Mouse (Mus musculus) layer of hippocampus, adult 9-10 months (tissue): ENCODE data around the gene Lsp1.

Experiments
- DNase-seq: peaks from one replicate; pipeline ENCODE4 v3.0.0; 2022; ENCODE audit warnings: low spot score

Gene Lsp1

DNA sequence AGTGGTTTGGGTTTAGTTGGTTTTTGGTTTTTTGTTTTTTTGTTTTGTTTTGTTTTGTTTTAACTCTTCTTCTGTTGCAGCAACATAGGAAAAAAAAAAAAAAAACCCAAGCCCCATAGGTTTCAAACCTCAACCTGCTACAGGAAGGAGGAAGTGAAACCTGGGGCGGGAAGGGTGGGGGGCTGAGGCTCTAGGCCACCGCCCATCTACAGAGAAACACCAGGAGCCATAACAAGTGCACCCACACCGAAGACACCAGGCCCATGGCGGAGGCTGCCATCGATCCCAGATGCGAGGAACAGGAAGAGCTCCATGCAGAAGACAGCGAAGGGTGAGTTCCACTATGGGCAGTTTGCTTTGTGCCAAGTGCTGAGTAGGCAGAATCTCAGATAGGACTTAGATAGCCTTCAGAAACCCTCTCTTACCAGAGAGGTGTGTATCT lies at the start of gene Lsp1:
TSS of gene Lsp1 (plus strand) at position 174 of the 442 bp plus-strand sequence.
- DNase-seq = no peak

DNA sequence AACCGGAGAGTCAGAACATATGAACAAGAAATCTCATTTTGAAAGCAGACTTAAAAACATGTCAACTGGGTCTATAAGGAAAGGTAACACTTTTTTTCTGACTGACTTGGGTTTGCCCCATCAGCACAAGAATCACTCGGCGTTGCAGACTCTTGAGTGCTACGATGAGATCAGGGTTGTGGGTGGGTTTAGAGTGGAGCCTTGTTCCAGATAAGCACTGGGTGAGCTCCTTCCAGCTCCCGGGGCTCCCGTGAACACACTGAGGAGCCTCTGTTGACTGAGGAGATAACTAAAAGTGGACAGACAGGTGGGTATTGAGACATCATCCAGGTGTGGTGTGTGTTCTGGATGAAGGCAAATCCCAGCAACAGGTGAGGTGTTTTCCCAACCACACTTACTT lies 47.3 kb upstream of the Lsp1 start:
- DNase-seq = no peak

DNA sequence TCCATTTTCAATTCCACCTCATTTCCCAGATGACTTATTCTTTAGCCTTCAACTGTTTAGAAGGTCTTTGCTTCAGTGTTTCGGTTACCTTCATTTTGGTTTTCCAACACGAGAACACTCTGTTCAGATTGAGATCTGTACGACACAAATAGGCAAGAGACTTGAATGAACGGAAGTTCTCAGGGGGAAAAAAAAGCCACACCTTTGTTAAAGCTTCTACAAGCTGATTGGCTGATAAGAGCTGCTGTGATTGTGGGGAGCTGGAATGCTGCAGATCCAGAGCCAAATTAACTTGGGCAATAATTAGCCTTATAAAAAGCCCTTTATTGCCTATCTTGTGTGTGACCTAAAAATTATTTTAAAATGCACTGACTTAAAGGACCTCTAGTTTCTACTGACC lies 45.3 kb upstream of the Lsp1 start:
- no peak for DNase-seq

DNA sequence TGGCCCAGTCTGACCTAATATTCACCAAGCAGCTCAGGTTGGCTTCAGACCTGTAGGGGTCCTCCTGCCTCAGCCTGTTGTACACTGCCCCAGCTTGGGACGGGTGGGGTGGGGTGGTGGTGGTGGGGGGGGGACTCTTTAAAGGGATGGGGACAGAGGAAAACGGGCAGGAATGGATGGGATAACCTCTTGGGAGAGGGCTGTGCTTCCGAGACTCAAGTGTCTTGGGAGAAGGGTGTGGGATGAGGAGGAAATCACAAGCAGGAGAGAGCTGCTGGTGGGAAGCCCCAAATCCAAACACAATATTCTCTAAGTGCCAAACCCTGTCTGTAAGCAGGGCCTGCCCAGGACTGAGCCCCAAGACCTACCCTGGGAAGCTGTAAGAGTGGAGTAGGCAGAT lies 44.4 kb upstream of the Lsp1 start:
- no peak for DNase-seq

DNA sequence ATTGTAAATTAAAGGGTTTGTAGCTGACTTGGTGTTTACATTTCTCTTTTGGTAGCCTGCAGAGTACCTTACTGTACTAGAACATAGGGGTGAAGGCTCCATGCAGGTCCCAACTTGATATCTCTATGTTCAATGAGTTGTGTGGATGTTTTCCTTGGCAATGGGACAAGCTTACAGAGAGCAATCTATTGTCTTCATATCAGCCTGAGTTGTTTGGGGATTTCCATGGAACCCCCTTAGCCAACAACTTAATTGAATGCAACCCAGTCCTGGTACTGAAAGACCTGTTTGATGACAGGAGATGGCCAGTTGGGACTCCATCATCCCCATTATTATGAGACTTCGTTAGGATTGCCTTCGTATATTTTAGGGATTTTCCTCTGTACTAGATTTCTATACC lies 42.6 kb upstream of the Lsp1 start:
- DNase-seq = no peak

DNA sequence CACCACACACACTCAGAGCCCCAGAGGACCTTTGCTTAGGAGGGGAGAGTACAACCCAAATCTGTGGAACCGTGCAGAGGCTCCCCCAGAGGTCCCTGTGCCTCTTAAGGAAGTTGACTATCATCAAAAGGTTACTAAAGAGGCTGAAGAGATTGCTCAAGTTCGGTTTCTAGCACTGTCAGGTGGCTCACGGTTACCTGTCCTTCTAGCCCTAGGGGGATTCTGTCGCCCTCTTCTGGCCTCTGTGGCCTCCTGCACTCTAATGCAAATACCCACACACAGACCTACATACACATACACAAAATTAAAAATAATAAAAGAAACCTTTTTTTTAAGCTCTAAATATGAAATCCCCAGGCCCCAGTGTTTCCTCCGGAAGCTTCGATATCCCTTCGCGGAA lies 41.9 kb upstream of the Lsp1 start:
- DNase-seq = no peak

DNA sequence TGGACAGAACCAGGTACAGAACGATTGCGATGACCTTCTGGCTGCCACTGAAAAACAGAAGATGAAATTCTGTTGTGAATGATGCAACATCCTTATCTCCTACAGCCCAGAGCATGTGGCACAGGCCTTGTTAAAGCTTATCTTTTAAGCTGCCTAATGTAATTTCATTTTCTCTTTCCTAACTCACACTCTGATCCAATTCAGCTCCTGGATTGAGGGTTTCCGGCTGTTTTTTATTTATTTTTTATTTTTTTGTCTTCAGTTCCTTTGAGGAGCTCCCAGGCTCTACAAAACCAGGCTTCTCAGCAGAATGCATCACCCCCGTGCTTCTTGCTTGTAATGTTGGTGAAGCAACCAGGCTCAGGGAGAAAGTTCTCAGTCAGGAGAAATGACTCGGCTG lies 40.7 kb upstream of the Lsp1 start:
- no peak for DNase-seq

DNA sequence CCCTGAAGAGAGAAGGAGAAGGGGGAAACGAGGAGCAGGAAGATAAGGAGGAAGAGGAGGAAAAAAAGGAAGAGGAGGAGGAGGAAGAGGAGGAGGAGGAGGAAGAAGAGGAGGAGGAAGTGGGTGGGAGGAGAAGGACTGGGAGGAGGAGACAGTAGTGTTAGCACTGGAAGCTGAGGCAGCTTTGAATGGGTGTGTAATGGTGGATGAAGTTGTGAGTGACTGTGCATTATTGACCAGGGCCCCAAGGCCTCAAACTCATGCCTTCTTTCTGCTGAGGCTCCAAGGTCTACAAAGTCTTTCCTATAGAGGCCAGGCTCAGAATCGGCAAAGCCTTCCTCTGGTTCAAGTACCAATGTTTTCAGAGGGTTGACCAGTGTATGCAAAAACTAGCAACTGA lies 38.8 kb upstream of the Lsp1 start:
- DNase-seq = no peak

DNA sequence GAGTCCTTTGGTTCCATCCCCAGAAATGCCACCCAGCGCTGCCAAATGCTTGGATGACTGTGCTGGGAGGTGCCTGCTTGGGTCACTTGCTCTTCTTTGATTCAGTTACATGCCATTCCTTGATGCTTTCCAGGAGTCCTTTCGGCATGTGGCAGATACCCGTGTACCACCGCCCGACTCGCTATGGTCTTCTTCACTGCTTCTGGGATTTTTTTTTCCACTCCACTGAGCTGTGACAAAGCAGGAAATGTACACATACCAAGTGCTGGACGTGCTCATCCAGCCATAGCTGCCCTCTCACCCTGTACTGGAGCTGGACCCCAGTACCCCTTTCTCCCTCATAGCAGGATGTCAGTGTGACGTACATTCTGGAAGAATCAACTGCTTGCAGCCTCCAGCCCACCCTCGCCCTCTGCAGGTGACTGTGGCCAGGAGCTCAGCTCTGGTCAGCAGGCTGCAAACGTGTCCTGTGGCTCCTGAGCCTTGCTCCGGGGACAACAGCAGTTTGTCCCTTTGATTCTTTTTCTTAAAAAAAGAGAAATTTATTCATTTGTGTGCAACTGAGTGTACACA lies 34.9 kb upstream of the Lsp1 start:
- no peak for DNase-seq

DNA sequence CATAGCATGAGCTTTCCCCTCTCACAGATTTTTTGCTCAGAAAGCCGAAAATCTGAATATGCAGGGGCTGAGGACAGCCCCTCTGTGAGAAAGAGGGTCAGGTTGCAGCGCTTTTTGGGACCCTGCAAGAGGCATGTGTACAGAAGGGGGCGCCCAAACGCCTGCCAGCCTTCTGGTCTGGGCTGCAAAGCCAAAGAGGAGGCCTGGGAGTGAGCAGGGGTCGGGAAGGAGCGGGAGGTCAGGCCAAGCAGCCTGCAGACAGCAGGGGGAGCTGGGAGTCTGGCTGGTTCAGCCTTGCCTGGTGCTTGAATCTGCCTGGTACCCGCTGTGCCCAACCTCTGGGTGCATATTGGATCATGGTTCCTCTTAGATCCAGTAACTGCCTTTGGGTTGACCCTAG lies 32.4 kb upstream of the Lsp1 start:
- no peak for DNase-seq

DNA sequence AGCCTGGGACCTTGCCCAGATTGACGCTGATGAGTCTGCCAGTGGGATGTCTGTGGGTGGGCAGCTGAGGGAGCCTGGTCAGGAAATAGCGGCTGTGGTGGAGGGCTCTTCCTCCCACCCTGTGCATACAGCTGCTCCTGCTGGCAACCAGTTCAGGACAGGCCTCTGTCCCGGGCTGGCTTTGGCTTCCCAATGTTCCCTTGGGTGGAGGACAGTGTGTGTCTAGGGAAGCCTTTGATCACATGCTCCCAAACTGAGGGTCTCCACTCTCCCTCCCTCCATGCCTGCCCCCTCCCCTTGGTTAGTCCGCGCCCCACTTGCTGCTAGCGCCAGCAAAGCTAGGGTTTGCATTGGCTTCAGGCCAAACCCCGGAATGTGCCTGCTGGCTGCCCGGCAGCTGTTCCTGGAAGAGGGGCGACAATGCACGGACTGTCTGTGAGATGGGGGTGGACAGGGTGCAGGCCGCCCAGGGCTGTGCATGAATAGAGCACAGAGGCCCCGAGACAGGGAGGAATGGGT lies 30.4 kb upstream of the Lsp1 start:
- DNase-seq = no peak

DNA sequence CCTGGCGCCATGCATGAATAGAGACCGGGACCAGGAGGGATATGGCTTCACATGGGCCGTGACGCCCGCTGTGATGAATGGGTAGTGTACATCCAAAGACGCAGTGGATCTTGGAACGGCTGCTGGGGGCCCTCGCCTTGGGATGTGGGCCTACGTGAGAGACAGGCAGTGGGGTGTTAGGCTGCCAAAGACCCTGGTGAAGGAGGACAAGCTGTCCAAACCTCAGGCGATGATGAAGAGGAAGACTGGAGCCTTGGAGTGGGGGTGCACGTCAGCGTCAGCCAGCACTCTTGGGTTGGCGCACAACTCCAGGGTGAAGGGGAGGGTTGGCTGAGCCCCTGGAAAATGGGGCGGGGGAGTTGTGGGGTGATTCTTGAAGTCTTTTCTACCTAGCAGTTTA lies 29.5 kb upstream of the Lsp1 start:
- DNase-seq = no peak

DNA sequence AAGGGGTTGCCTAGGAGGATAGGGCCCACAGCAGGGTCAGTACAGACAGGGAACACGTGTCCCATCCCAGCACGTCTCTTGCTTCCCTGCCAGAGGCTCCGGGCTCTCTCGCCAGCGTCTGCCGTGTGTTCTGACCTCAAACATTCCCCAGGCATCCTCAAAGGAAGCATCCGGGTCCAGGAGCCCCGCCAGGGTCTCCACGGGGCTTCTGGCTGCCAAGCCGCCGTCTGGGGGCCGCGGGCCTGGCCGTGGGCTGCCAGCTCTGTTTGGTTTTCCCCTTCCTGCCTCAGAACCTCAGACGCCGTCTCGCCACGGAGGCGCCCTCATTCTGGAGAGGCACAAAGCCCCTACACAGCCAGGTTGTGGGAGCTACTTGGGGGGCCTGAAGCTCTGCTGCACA lies 27.0 kb upstream of the Lsp1 start:
- DNase-seq = no peak

DNA sequence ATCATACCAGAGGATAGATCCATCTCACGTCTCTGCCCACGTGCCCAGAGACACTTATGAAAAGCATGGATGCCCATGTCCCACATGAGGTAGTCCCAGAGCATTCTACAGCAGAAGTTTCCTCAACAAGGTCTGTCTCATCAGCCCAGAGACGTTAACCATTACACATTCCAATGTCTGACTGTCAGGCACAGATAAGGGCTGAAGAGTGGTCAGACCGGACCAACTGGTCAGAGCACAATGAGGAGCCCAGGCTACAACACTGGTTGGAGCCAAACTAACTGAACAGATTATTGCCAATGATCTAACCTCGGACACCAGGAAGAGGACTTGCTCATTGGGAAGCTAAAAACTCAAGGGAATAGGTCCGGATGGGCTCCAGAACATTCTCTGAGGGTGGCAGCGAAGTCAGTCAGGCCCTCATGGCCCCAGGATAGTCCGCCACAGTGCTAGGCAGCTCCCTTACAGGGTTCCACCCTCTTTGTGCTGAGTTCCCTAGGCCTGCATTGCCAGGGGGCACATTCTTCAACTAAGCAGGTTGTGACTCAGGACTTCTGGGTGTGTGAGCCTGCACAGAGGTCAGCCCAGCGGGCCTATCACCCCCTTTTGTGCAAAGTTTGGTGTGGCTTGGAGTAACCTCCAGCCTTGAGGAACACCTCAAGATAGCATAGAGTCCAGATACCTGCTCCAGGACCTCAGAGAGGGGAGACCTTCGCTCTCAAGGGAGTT lies 26.3 kb upstream of the Lsp1 start, which contains the start of gene Syt8:
TSS of gene Syt8 (plus strand) at position 714 of the 729 bp plus-strand sequence.
- DNase-seq = no peak

DNA sequence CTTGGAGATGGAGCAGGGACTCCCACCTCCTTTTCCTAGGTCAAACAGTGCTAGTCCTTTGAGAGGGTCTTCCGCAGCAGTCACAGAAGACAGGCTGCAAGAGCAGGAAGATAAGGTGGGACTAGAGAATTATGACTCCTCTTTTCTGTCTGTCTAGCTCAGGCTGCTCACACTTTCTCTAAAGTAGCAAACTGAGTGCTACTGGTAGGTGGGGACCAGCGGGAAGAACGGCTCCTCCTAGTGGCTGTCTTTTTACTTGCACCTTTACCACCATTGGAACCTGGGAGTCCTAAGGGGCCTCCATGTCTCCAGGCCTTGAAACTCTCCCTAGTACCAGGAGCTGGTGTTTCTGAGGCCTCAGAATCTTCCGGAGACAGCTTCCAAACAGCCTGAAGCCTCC lies 25.1 kb upstream of the Lsp1 start:
- DNase-seq = peak; percentile 51

DNA sequence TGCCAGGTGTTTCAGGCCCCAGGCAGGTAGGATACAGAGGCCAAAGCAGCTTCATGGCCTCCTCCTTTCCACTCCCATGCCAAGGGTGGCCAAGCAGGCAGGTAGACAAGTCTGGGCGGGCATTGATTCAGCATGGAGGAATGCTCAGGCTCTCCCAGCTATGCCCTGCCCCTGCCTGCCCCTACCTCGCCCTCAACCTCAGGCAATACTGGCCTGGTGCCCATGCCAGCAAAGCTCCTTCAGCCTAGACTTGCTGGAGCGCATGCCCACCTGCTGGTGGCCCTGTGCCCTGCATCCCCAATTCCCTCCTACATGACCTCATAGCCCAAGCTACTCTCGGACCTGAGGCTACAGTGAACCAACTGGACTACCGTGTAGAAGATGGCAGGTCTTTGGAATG lies 23.3 kb upstream of the Lsp1 start:
- no peak for DNase-seq

DNA sequence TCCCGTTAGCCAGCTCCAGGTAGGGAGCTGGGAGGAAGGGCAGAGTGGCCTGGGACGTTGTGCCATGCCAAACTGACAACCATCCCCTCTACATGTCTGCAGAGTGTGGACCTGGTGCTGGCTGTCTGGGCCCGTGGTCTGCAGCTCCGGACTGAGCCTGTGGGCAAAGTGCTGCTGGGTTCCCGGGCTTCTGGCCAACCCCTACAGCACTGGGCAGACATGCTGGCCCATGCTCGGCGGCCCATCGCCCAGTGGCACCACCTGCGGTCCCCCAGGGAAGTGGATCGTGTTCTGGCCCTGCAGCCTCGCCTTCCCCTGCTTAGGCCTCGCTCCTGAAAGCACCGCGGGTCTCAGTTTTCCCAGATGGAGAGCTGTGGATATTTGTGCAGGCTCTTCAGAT lies 20.6 kb upstream of the Lsp1 start:
- DNase-seq = no peak

DNA sequence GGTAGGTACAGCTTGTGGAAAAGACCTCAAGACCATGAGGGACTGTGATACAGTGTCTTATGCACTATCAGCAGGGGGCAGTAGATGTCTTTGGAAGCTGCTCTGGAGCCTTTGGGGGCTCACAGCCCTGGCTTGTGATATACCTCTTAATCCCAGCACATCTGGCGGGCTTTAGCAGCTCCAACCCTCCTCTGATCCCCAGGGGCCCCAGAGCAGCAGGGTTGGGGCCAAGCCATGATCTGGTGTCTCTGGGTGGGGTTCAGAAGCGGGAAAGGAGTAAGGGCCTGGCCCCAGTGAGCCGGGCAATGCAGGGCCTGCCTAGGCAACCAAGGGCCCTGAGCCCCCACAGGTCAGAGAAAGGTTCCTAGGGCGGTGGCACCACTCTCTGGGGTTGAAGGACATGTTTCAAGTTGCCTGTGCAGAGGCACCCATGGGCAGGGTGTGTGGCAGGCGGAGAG lies 19.9 kb upstream of the Lsp1 start:
- DNase-seq = no peak

DNA sequence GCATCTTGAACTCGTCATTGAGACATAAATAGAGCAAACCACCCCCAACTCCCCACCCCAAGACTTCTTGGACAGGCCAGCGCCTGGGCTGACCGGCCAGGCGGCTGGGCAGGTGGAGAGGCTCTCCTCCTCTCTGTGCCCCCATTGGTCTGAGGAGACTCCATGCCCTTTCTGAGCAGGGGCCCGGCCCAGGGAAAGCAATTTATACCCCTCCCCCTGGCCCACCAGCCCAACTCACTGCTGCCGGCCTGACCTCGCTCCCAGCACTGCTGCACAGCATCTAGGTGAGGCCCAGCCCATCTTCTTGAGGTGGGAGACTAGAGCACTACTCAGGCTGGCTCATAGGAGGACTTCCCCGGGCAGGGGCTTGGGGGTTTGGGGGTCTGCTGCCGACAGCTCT lies 19.0 kb upstream of the Lsp1 start, which contains the start of gene Tnni2:
TSS of gene Tnni2 (plus strand) at position 224 of the 400 bp plus-strand sequence.
- no peak for DNase-seq

DNA sequence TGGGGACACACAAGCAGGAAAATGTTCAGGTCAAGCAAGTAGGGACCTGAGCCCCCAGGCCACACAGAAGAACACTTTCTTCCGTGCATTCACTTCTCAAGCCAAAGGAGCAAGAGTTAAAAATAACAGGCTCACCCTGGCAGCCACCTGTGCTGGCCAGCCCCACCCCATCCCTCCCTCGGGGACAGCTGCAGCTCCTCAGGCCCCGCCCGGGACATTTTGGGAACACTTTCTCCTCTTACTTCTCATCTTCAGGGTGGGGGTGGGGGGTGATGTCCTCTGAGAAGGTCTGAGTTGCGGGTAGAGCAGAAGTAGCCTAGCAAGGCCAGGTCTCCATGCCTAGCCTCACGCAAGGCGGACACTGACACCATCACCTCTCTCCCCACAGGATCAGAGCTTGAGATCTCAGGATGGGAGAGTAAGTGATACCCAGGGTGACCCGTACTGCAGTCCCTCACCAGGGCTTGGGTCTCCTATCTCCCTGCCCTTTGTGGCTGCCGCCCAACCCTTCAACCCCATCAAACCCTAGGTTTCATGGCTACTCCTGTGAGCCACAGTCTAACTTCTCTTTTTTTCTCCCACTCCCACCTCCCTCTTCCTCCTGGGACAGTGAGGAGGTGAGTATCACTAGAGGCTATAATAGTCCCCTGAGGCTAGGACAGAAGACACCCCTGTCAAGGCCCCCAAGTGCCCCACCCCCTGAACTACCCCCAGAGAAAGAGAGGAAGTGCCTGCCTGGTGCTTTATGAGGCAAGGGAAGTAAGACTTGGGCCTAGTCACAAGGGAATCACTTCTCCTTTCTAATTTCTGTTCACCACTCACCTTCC lies 18.3 kb upstream of the Lsp1 start:
- DNase-seq = no peak

DNA sequence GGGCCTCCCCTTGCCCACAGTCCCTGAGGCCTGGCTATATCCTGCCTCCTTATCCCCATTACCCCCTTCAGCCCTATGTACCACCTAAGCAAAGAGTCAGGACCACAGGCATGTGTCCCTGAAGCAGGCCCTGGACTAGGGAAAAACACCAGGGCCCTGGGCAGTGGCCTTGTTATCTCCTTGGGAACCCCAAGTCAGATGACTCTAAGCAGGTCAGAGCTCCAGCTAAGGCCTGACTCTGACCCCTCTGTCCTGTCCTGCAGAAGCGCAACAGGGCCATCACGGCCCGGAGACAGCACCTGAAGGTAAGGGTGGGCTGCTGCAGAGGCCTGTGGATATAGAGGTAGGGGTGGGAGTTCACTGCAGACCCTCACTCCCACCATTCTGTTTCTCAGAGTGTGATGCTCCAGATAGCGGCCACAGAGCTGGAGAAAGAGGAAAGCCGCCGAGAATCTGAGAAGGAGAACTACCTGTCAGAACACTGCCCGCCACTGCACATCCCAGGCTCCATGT lies 17.6 kb upstream of the Lsp1 start:
- no peak for DNase-seq

DNA sequence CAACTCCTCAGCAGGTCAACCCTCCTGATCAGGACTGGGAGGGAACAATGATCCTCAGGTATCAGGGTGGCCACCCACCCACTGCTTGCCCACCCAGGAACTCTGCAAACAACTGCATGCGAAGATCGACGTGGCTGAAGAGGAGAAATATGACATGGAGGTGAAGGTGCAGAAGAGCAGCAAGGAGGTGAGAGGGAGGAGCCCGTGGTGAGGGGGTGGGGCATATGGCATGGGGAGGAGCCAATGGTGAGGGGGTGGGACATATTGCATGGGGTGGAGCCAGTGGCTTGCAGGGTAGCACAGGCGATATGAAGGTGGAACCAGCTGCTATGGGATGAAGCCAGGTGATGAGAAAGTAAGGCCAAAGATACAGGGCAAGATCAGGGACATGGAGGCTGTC lies 17.1 kb upstream of the Lsp1 start:
- DNase-seq = no peak

DNA sequence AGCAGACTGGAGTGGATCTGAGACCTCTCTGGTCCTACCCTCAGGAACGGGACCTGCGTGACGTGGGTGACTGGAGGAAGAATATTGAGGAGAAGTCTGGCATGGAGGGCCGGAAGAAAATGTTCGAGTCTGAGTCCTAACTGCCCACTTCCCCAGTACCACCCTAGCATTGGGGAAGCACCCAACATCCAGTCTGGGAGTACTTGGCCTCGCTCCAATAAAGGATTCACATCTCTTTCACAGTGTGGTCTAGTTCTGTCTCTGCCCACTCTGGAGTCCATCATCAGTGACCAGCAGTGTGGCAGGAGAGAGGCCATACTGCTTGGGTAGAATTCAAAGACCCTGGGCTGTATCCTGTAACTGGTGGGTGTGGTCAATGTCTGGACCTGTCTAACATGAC lies 16.4 kb upstream of the Lsp1 start:
- no peak for DNase-seq
